Mouse (Mus musculus) embryonic fibroblast, embryonic 13.5 days (primary cell): ENCODE measurements around the gene Amph.

Experiments
- CTCF ChIP-seq: IDR thresholded peaks from 2 replicates; pipeline ENCODE4 v1.5.1; 2011; ENCODE audit warnings: mild to moderate bottlenecking, control low read depth, low read length, moderate library complexity, borderline replicate concordance; ENCODE audit not compliant: insufficient read depth
- POLR2A ChIP-seq: IDR thresholded peaks from 2 replicates; pipeline ENCODE4 v1.6.1; 2011; ENCODE audit warnings: low read depth, mild to moderate bottlenecking, control low read depth, low read length, moderate library complexity

DNA sequence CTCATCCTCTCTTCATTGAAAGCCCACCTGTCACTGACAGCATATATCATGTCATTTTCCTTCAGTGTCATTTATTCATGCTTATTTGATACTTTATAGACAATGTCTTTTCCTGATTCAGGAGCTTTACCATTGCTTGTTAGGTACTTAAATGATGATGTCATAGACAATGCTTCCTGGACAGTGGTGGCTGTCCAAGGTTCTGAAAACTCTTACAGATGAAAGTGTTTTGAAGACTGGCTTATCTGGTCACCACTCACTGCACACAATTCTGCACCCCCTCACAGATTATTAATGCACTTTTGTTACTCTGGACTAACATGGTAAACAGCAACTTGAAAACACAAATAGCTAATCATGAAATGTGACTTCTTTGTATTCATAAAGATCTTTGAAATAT is 124.3 kb downstream of the Amph start:
- no peak for TF ChIP-seq POLR2A
- no peak for TF ChIP-seq CTCF
